ENCODE assay signal across 23 mouse cellular contexts in genomic region chr1:105886358-105886757, GRCm38 (mm10).
"Had no signal": no experiment of that assay in that cellular context is flagged by ENCODE, and none has a peak within 500 bp of the region (broad histone marks: within the 10 kb centered on the region; RNA-seq: fewer than 3 reads in every experiment).

No protein-coding gene starts in this region.

- H3K4me3 ChIP-seq: layer of hippocampus, adult 2 months; limb, embryonic 10.5 days; limb, embryonic 13.5 days; liver, embryonic 15.5 days; midbrain, embryonic 12.5 days; midbrain, embryonic 15.5 days; neural tube, embryonic 12.5 days; neural tube, embryonic 15.5 days; stomach, embryonic 15.5 days had no signal

- H3K9ac ChIP-seq: hindbrain, embryonic 14.5 days; limb, embryonic 13.5 days; liver, embryonic 15.5 days; midbrain, embryonic 12.5 days; midbrain, embryonic 15.5 days; neural tube, embryonic 12.5 days; neural tube, embryonic 15.5 days; stomach, embryonic 15.5 days had no signal

- H3K4me2 ChIP-seq: hindbrain, embryonic 14.5 days; limb, embryonic 13.5 days; liver, embryonic 15.5 days; midbrain, embryonic 12.5 days; midbrain, embryonic 15.5 days; neural tube, embryonic 12.5 days; neural tube, embryonic 15.5 days; stomach, embryonic 15.5 days had no signal

- DNase-seq: kidney, adult 8-10 months; kidney, postnatal 25 days; layer of hippocampus, adult 9-11 months; lung, adult 2 months; lung, postnatal 10 days; right cerebral cortex, adult 18-20 months; right cerebral cortex, postnatal 14 days; right cerebral cortex, postnatal 4 days; thymus, adult 2 months; thymus, postnatal 14 days had no signal

- H3K4me1 ChIP-seq: limb, embryonic 13.5 days; liver, embryonic 15.5 days; midbrain, embryonic 12.5 days; neural tube, embryonic 12.5 days; neural tube, embryonic 15.5 days; stomach, embryonic 15.5 days had no signal

- H3K27ac ChIP-seq: hindbrain, embryonic 14.5 days; hindbrain, postnatal 0 days; layer of hippocampus, adult 2 months; limb, embryonic 10.5 days; limb, embryonic 13.5 days; liver, embryonic 15.5 days; macrophage; midbrain, embryonic 12.5 days; midbrain, embryonic 15.5 days; neural tube, embryonic 12.5 days; neural tube, embryonic 15.5 days; stomach, embryonic 15.5 days had no signal

- H3K36me3 ChIP-seq: limb, embryonic 10.5 days; limb, embryonic 13.5 days; liver, embryonic 15.5 days; midbrain, embryonic 12.5 days; midbrain, embryonic 15.5 days; neural tube, embryonic 12.5 days; neural tube, embryonic 15.5 days; stomach, embryonic 15.5 days had no signal

- H3K27me3 ChIP-seq: limb, embryonic 13.5 days; liver, embryonic 15.5 days; midbrain, embryonic 12.5 days; midbrain, embryonic 15.5 days; neural tube, embryonic 12.5 days; neural tube, embryonic 15.5 days; stomach, embryonic 15.5 days had no signal

- ATAC-seq: hindbrain, postnatal 0 days; inflammation-experienced regulatory T-cells, adult 6 months; midbrain, embryonic 15.5 days had no signal

- H3K9me3 ChIP-seq: limb, embryonic 10.5 days; limb, embryonic 13.5 days; liver, embryonic 15.5 days; midbrain, embryonic 12.5 days; midbrain, embryonic 15.5 days; neural tube, embryonic 12.5 days; neural tube, embryonic 15.5 days; stomach, embryonic 15.5 days had no signal
